Mouse (Mus musculus) urinary bladder, adult 18-20 months (tissue): ENCODE measurements around the gene Gpcpd1.

Experiments used
- DNase-seq, 2 experiments: peaks; one replicate each; pipeline ENCODE4 v3.0.0; 2022; ENCODE audit warnings: low spot score in 2 of 2, mixed read lengths in 2 of 2

Gene Gpcpd1

GRCm38 (mm10) chr2:132517194-132517836 lies 70.2 kb downstream of the Gpcpd1 start:
- no peak for DNase-seq

- DNase-seq, result peak; percentile 27 to 34
Measured at GRCm38 (mm10) chr2:132516130-132517030, 71.1 kb downstream of the Gpcpd1 start.

- no peak for DNase-seq
Measured at GRCm38 (mm10) chr2:132515607-132516006, 71.9 kb downstream of the Gpcpd1 start.

GRCm38 (mm10) chr2:132515076-132515475 lies 72.5 kb downstream of the Gpcpd1 start:
- DNase-seq, result no peak

GRCm38 (mm10) chr2:132514353-132514752 lies 73.2 kb downstream of the Gpcpd1 start:
- DNase-seq, result no peak

GRCm38 (mm10) chr2:132513371-132514181 lies 74.0 kb downstream of the Gpcpd1 start:
- no peak for DNase-seq

- no peak for DNase-seq
Measured at GRCm38 (mm10) chr2:132512977-132513351, 74.6 kb downstream of the Gpcpd1 start.

- DNase-seq, result no peak
Measured at GRCm38 (mm10) chr2:132512051-132512976, 75.2 kb downstream of the Gpcpd1 start.

GRCm38 (mm10) chr2:132511011-132511818 lies 76.3 kb downstream of the Gpcpd1 start:
- DNase-seq, result no peak

- DNase-seq, result no peak
Measured at GRCm38 (mm10) chr2:132509714-132510113, 77.8 kb downstream of the Gpcpd1 start.

GRCm38 (mm10) chr2:132509261-132509660 lies 78.3 kb downstream of the Gpcpd1 start:
- DNase-seq, result no peak

DNA sequence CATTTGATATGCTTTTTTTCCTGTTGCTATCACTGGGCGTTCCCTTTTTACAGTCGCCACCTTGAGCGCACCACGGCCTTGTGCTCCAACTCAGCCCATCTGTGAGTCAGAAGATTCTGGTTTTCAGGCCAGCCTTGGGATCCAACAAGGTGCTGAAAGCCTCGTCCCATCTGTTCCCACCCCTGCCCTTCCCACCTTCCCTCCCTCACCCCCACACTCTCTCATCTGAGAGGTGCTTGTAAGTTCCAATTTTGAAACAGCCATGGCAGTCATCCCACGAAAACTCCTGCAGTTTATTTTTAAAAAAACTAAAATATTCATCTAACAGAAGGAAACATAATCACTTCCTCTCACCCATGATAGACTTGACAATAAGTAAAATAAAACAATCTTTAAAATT lies 80.0 kb downstream of the Gpcpd1 start:
- no peak for DNase-seq

GRCm38 (mm10) chr2:132507091-132507490 lies 80.4 kb downstream of the Gpcpd1 start:
- DNase-seq, result no peak

DNA sequence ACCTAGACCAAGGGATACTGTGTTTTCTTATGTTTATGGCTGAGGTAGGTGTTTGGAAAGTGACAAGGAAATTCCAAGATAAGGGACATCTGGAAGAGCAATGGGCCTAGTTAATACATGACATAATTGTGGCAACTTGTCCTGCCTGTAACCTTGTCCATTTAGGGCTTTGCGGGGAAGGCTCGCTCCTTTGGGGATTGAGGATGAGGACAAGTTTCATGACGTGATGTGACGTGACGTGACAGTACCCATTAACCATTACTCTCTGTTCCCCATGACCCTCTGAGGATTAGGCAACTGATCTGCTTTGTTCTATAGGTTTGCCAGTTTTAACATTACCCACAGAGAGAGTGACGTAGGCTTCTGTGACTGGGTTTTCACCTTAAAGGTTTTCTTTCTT lies 81.7 kb downstream of the Gpcpd1 start:
- DNase-seq, result no peak

GRCm38 (mm10) chr2:132498344-132498743 lies 89.2 kb downstream of the Gpcpd1 start:
- DNase-seq, result no peak

DNA sequence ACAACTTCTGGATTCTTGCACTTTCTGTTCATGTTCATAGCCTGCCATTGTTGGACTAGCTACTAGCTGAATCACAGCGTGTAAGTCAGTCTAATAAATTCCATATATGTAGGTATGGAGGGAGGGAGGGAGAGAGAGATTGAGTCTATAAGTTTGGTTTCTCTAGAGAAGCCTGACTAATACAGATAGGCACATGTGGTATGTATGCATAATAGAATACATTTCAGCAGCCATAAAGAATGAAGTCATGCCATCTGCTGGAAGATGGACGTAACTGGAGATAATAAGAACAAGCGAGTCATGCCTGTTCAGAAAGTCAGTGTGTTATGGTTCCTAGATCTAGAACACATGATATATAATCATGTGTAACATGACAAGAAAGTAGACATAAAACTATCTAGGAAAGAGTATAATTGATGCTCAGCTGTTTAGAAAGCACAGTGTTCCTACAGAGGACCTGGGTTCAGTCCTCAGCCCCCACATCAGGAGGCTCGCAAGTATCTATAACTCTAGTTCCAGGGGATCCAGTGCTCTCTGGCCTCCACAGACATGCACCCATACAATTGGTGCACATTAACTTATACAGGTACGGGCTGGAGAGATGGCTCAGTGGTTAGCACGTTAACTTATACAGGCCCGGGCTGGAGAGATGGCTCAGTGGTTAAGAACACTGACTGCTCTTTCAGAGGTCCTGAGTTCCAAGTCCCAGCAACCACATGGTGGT lies 90.0 kb downstream of the Gpcpd1 start:
- no peak for DNase-seq

DNA sequence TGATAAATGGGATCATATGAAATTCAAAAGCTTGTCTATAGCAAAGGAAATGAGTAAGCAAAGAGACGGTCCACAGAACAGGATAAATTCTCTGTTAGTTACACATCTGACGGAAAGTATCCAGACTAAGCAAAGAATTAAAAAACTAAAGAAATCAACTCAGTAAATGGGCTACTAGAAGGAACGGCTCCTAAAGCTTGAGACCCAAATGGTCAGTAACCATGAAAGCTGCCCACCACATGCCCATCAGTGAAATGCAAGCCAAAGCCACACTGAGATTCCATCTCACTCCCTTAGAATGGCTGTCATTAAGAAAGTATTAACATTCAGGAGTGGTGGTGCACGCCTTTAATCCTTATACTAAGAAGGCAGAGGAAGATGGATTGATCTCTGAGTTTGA lies 94.3 kb downstream of the Gpcpd1 start:
- no peak for DNase-seq

DNA sequence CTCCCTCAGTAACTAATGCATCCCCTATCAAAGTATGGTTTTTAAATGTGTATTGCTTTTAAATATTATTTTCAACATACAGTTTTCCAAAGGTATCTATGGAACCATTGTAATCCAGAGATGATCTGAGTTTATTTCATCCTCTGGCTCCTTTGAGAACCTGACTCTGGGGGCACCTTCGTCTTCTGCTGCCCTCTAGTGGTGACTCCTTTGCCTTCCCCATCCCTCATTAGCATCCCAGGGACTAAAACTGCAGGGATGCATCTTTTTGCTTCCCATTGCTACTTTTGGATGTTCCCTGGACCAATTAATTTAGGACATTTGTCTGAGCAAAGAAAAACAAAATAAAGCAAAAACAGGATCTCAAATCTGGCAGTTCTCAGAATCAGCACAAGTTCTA lies 102.1 kb downstream of the Gpcpd1 start:
- DNase-seq, result peak; percentile 6 to 11

DNA sequence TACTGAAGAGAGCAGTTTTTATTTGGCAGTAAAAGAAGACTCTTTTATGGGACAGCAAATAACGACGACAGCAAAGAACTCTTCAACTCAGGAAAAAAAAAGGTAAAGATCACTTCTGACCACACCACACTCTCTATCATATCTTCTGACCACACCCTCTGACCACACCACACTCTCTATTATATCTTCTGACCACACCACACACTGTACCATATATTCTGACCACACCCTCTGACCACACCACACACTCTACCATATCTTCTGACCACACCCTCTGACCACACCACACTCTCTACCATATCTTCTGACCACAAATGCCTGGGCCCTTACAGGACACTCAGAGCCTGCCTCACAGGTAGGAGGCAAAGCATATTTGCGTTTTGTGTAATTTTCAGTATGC lies 106.0 kb downstream of the Gpcpd1 start:
- DNase-seq, result no peak
